In genomic region chr4:43559519-43560242, GRCm38 (mm10) we compare ENCODE assay signal across 8 mouse cellular contexts. TPM values are rescaled to one million over a fixed set of nuclear protein-coding genes. Genes with fewer than 3 reads are reported as not detected.
DNase-seq lines count a peak whose midpoint lies in the region; ATAC-seq and TF ChIP-seq lines count a peak whose summit lies in the region.

No protein-coding gene starts in this region.

- no peaks in the 10 kb centered on the region for H3K27me3 ChIP-seq in embryonic facial prominence, embryonic 11.5 days (ENCODE audit: control insufficient read depth, insufficient read depth, low read length)
- H3K27me3 ChIP-seq in limb, embryonic 10.5 days (ENCODE audit: low read depth, poor library complexity, severe bottlenecking): no peaks in the 10 kb centered on the region
- no peaks in the 10 kb centered on the region for H3K27me3 ChIP-seq in neural tube, embryonic 13.5 days

- DNase-seq in left cerebral cortex, adult 2 months (ENCODE audit: extremely low spot score in 1 of 2, low spot score in 2 of 2): no peak
- DNase-seq in left cerebral cortex, adult 18-20 months (ENCODE audit: low spot score in 2 of 2): no peak
- no peak for DNase-seq in embryonic facial prominence, embryonic 11.5 days (ENCODE audit: low spot score)
- DNase-seq in limb, embryonic 10.5 days (ENCODE audit: low spot score): no peak
- DNase-seq in embryo, embryonic 9.5 days (ENCODE audit: extremely low spot score): no peak
- DNase-seq in MN1 (ENCODE audit: low spot score): no peak
- DNase-seq in ovary, postnatal 10 days (ENCODE audit: low spot score): no peak

- 67% methylated on average over 13 of the region's 13 CpGs for WGBS in embryonic facial prominence, embryonic 11.5 days
- WGBS in limb, embryonic 10.5 days: 77% methylated on average over 13 of the region's 13 CpGs
- WGBS in neural tube, embryonic 13.5 days: 81% methylated on average over 13 of the region's 13 CpGs

- peak overlapping the region; percentile 40; the same call in 1 of the 2 replicates for H3K27ac ChIP-seq in left cerebral cortex, adult 2 months
- no peak overlapping the region for H3K27ac ChIP-seq in embryonic facial prominence, embryonic 11.5 days (replicated peaks; ENCODE audit: low read depth, low read length)
- H3K27ac ChIP-seq in limb, embryonic 10.5 days: peak overlapping the region; percentile 73; the same call in 1 of the 2 replicates
- no peak overlapping the region for H3K27ac ChIP-seq in neural tube, embryonic 13.5 days (replicated peaks)

- H3K36me3 ChIP-seq in embryonic facial prominence, embryonic 11.5 days (replicated peaks; ENCODE audit: control insufficient read depth, insufficient read depth, low read depth, low read length): peaks cover 5% of the 10 kb centered on the region; the same call in 1 of the 2 replicates
- peaks cover 44% of the 10 kb centered on the region for H3K36me3 ChIP-seq in limb, embryonic 10.5 days
- peaks cover 31% of the 10 kb centered on the region for H3K36me3 ChIP-seq in neural tube, embryonic 13.5 days

- H3K9ac ChIP-seq in embryonic facial prominence, embryonic 11.5 days (replicated peaks; ENCODE audit: low read length): peak overlapping the region; percentile 19
- peak overlapping the region; percentile 94 for H3K9ac ChIP-seq in neural tube, embryonic 13.5 days

- no peak for TF ChIP-seq CTCF in left cerebral cortex, adult 2 months (IDR thresholded peaks at IDR 0.05)

- H3K4me3 ChIP-seq in left cerebral cortex, adult 2 months: peak overlapping the region; percentile 13
- peak overlapping the region; percentile 6; the same call in 1 of the 2 replicates for H3K4me3 ChIP-seq in embryonic facial prominence, embryonic 11.5 days (ENCODE audit: low read depth, low read length)
- H3K4me3 ChIP-seq in limb, embryonic 10.5 days: peak overlapping the region; percentile 70
- peak overlapping the region; percentile 84; the same call in 1 of the 2 replicates for H3K4me3 ChIP-seq in neural tube, embryonic 13.5 days

- H3K4me1 ChIP-seq in embryonic facial prominence, embryonic 11.5 days (ENCODE audit: control insufficient read depth, insufficient read depth, low read length): peaks cover 15% of the 10 kb centered on the region
- peaks cover 52% of the 10 kb centered on the region for H3K4me1 ChIP-seq in limb, embryonic 10.5 days
- H3K4me1 ChIP-seq in neural tube, embryonic 13.5 days (replicated peaks): peaks cover 61% of the 10 kb centered on the region

- no peak for ATAC-seq in embryonic facial prominence, embryonic 11.5 days (replicated peaks; ENCODE audit: insufficient number of reproducible peaks, low FRiP score, low TSS enrichment, low read depth)
- no peak for ATAC-seq in neural tube, embryonic 13.5 days (ENCODE audit: low read depth)

- intact Hi-C loops in left cerebral cortex, adult 2 months (cut with DNase I): loop anchor here (10.0 kb wide), 1 partner anchor 515 kb away; the partner anchor contains the start of gene Fam214b

- H3K4me2 ChIP-seq in embryonic facial prominence, embryonic 11.5 days (ENCODE audit: low read depth, low read length): peak overlapping the region; percentile 36
- H3K4me2 ChIP-seq in neural tube, embryonic 13.5 days: peak overlapping the region; percentile 91

- no peaks in the 10 kb centered on the region for H3K9me3 ChIP-seq in embryonic facial prominence, embryonic 11.5 days (replicated peaks; ENCODE audit: control insufficient read depth, low read length)
- no peaks in the 10 kb centered on the region for H3K9me3 ChIP-seq in limb, embryonic 10.5 days (replicated peaks)
- H3K9me3 ChIP-seq in neural tube, embryonic 13.5 days: no peaks in the 10 kb centered on the region

RNA-seq across cellular contexts. Expression of gene Creb3, which starts 2.5 kb away (rescaled TPM):
- total RNA-seq in left cerebral cortex, adult 2 months (2021): 10 to 100 TPM; 74.6 to 77.9 TPM
- 10 to 100 TPM; 78.1 to 80.9 TPM for total RNA-seq in left cerebral cortex, adult 18-20 months (2021)
- polyA plus RNA-seq in embryonic facial prominence, embryonic 11.5 days (2014; fragmentation: Nextera tagmentation; extraction: Ambion mirVana): 41.0 and 41.7 TPM in 2 replicates
- polyA plus RNA-seq in limb, embryonic 10.5 days (2016; fragmentation: Nextera tagmentation; extraction: Ambion mirVana): 27.3 and 40.5 TPM in 2 replicates
- 88.9 and 89.1 TPM in 2 replicates for polyA plus RNA-seq in neural tube, embryonic 13.5 days (2015; fragmentation: Nextera tagmentation; extraction: Ambion mirVana)

RNA-seq across cellular contexts. Expression of gene Tln1, which starts 2.8 kb away (rescaled TPM):
- total RNA-seq in left cerebral cortex, adult 2 months (2021): 10 to 100 TPM; 50.7 to 52.2 TPM
- 10 to 100 TPM; 51.7 to 51.8 TPM for total RNA-seq in left cerebral cortex, adult 18-20 months (2021)
- polyA plus RNA-seq in embryonic facial prominence, embryonic 11.5 days (2014; fragmentation: Nextera tagmentation; extraction: Ambion mirVana): 40.6 and 42.1 TPM in 2 replicates
- 46.8 and 51.1 TPM in 2 replicates for polyA plus RNA-seq in limb, embryonic 10.5 days (2016; fragmentation: Nextera tagmentation; extraction: Ambion mirVana)
- polyA plus RNA-seq in neural tube, embryonic 13.5 days (2015; fragmentation: Nextera tagmentation; extraction: Ambion mirVana): 64.4 and 69.6 TPM in 2 replicates

RNA-seq across cellular contexts. Expression of gene Rgp1, which starts 18.8 kb away (rescaled TPM):
- total RNA-seq in left cerebral cortex, adult 2 months (2021): 10 to 100 TPM; 49.6 to 55.4 TPM
- total RNA-seq in left cerebral cortex, adult 18-20 months (2021): 10 to 100 TPM; 44.8 to 50.1 TPM
- 21.1 and 30.4 TPM in 2 replicates for polyA plus RNA-seq in embryonic facial prominence, embryonic 11.5 days (2014; fragmentation: Nextera tagmentation; extraction: Ambion mirVana)
- 22.7 and 30.0 TPM in 2 replicates for polyA plus RNA-seq in limb, embryonic 10.5 days (2016; fragmentation: Nextera tagmentation; extraction: Ambion mirVana)
- 23.9 and 28.0 TPM in 2 replicates for polyA plus RNA-seq in neural tube, embryonic 13.5 days (2015; fragmentation: Nextera tagmentation; extraction: Ambion mirVana)

RNA-seq across cellular contexts. Expression of gene Gba2, which starts 19.0 kb away (rescaled TPM):
- 10 to 100 TPM; 69.2 to 70.6 TPM for total RNA-seq in left cerebral cortex, adult 2 months (2021)
- 10 to 100 TPM; 62.1 to 64.2 TPM for total RNA-seq in left cerebral cortex, adult 18-20 months (2021)
- 21.0 and 21.1 TPM in 2 replicates for polyA plus RNA-seq in embryonic facial prominence, embryonic 11.5 days (2014; fragmentation: Nextera tagmentation; extraction: Ambion mirVana)
- 24.3 and 29.2 TPM in 2 replicates for polyA plus RNA-seq in limb, embryonic 10.5 days (2016; fragmentation: Nextera tagmentation; extraction: Ambion mirVana)
- polyA plus RNA-seq in neural tube, embryonic 13.5 days (2015; fragmentation: Nextera tagmentation; extraction: Ambion mirVana): 47.8 and 50.8 TPM in 2 replicates

RNA-seq across cellular contexts. Expression of gene Msmp, which starts 24.6 kb away (rescaled TPM):
- total RNA-seq in left cerebral cortex, adult 2 months (2021): not detected
- not detected for total RNA-seq in left cerebral cortex, adult 18-20 months (2021)
- not detected in 2 replicates for polyA plus RNA-seq in embryonic facial prominence, embryonic 11.5 days (2014; fragmentation: Nextera tagmentation; extraction: Ambion mirVana)
- 0.44 TPM in 1 of 2 replicates, not detected in the other for polyA plus RNA-seq in limb, embryonic 10.5 days (2016; fragmentation: Nextera tagmentation; extraction: Ambion mirVana)
- polyA plus RNA-seq in neural tube, embryonic 13.5 days (2015; fragmentation: Nextera tagmentation; extraction: Ambion mirVana): 2.2 TPM in 1 of 2 replicates, not detected in the other

Comparison
In these comparisons a context has a peak if more than half of its experiments do, and no peak if none do; other contexts are left out.
1. H3K27ac ChIP-seq: peak in left cerebral cortex, adult 2 months (single experiment) and limb, embryonic 10.5 days (single experiment); none in embryonic facial prominence, embryonic 11.5 days (single experiment) and neural tube, embryonic 13.5 days (single experiment).
2. H3K4me3 ChIP-seq: peak in every context shown above with its lines; median percentile 84 in neural tube, embryonic 13.5 days; 70 in limb, embryonic 10.5 days; 13 in left cerebral cortex, adult 2 months; 6 in embryonic facial prominence, embryonic 11.5 days.